Mouse (Mus musculus) left cerebral cortex, adult 8-10 months (tissue): ENCODE data around the gene Prokr1. TPM values are rescaled to one million over a fixed set of nuclear protein-coding genes. Genes with fewer than 3 reads are reported as not detected.

Experiments used
- DNase-seq, 2 experiments: peaks; one replicate each; pipeline ENCODE4 v3.0.0; 2022; ENCODE audit warnings: low spot score in 2 of 2
- total RNA-seq, 4 experiments: library from RNA; stranded (reverse); gene quantifications; 2 replicates each; pipeline ENCODE4 v1.2.4; 2022

Gene Prokr1
- total RNA-seq, 4 experiments from 2014 or later, result 0.34 to 0.46 (median 0.40) TPM

- DNase-seq, result no peak
These were observed 60.2 kb downstream of the Prokr1 start for GRCm38 (mm10) chr6:87530386-87530785.

Other genes starting within 250 kb of the Prokr1 start
- gene Gkn1, start 239.8 kb downstream of the Prokr1 start, total RNA-seq, result under 1 TPM in 1 of 4 experiments, not detected in 3; 0.30 TPM
- gene Gkn2, start 217.4 kb downstream of the Prokr1 start, total RNA-seq, result not detected
- gene Gkn3, start 201.8 kb downstream of the Prokr1 start, total RNA-seq, result 1 to 10 TPM; 3.6 to 8.7 (median 5.3) TPM
- not detected for gene Bmp10, start 161.7 kb downstream of the Prokr1 start, total RNA-seq
- 10 to 100 TPM in 3 of 4 experiments, 1 to 10 TPM in 1; 10.0 to 13.5 (median 12.1) TPM for gene Arhgap25, start 57.5 kb downstream of the Prokr1 start, total RNA-seq
- 10 to 100 TPM in 1 of 4 experiments, 1 to 10 TPM in 3; 8.2 to 10.3 (median 9.2) TPM for gene Aplf, start 81.5 kb upstream of the Prokr1 start, total RNA-seq
- gene Efcc1, start 140.1 kb upstream of the Prokr1 start, total RNA-seq, result 1 to 10 TPM; 4.6 to 9.6 (median 8.4) TPM
- gene Gp9, start 187.3 kb upstream of the Prokr1 start, total RNA-seq, result 1 to 10 TPM in 3 of 4 experiments, under 1 TPM in 1; 0.72 to 1.4 (median 1.1) TPM
- gene Rab43, start 221.4 kb upstream of the Prokr1 start, total RNA-seq, result 10 to 100 TPM; 14.4 to 22.1 (median 16.7) TPM
- gene Gm45140, start 245.1 kb upstream of the Prokr1 start, total RNA-seq, result 1 to 10 TPM; 2.2 to 5.0 (median 2.8) TPM
- 10 to 100 TPM; 27.5 to 30.6 (median 28.5) TPM for gene Isy1, start 248.1 kb upstream of the Prokr1 start, total RNA-seq